Mouse (Mus musculus) kidney, adult 18-20 months (tissue): Measurements from ENCODE around the gene 2900092C05Rik.

Source experiments
- DNase-seq: peaks from one replicate; pipeline ENCODE4 v3.0.0; 2021

The 2900092C05Rik gene

DNA sequence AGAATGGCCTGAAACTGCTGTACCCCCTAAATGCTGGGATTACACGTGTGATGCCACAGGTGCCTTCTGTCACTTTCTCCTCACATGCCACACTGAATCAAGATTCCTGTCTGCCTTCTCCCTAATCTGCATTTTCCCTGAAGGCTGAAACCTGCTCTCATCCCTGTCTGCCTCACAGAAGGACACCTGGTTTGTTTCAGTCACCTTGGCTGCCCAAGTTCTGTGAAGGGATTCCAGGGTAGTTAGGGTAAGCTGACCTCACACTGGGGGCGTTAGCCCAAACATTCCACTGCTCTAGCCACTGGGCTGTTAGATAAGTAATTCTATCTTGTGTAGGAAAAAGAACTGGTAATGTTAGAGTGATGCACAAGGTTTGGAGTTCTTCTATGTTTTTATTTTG, at the start of gene 2900092C05Rik:
Gene 2900092C05Rik, plus strand, starts transcription at position 301 of the 400 bp plus-strand sequence.
- no peak for DNase-seq

DNA sequence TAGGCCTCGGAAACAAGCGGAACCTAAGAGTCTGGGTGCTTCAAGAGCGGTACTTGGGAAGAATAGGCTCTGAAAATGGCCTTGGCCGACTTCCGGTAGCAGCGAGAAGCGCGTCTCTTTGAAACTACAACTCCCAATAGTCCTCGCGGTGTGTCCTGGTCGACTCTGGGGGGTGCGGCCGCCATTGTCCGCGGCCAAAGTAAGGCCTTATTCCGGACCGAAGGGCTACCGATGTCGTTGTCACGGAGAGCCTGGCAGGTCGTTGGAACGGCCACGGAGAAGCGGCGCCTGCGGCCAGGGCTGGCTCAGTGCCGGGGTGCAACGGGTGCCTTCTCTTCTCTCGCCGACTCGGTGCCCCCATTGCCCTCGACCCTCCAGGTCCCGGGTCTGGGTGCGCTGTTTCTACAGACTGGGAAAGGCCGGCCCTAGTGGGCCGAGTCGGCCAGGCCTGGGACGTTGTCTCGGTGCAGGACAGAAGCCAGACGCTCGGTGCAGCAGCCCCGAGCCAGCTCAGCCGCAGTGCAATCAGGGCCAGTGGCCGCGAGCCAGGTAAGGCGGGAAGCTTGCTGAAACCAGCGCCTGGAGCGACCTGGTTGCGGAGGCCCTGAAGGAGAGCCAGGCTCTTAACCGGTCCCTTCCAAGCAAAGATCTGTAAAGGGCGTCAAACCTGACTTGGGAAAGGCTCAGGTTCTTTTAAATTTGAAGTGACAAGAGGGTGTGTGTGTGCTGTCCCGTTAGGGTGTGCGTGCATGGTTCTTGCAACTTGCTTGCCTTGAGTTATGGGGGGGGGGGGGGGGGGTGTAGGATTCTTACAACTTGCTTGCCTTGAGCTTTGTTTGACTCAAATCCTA, 33.9 kb upstream of the 2900092C05Rik start, which contains the start of gene Zfp606:
Gene Zfp606, plus strand, starts transcription at position 136 of the 851 bp plus-strand sequence.
- peak; percentile 87 for DNase-seq

DNA sequence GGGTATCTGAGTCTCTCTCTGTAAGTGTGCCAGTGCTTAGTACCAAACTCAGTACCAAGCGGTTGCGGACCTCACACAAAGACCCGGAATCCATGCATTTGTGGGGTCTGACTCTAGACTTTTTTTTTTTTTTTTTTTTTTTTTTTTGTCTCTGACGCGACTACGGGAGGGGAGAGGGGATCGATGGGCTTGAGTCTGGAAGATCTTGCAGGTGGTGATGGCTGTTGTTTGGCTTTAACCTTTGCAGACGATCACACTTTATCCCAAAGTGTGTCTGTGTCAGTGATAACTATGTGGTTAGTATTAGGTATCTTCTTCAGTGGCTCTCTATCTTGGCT, 33.3 kb upstream of the 2900092C05Rik start:
- DNase-seq: no peak

DNA sequence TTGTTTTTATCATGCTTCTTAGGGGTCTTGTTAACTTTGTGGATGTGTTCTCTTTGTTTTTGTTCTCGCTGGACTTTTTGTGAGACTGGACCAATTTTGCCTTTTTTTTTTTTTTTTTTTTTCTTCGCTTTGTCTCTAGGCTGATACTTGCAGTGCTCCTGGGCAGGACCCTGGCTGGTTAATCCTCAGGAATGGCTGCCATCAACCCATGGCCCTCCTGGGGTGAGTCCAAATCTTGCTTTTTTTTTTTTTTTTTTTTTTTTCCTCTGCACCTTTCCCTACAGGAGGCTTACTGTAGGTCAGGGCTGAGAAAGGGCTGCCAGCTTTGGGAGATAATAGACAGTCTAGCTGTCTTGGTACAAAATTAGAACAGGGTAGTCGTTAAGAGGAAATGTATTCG, 32.8 kb upstream of the 2900092C05Rik start:
- DNase-seq: no peak

DNA sequence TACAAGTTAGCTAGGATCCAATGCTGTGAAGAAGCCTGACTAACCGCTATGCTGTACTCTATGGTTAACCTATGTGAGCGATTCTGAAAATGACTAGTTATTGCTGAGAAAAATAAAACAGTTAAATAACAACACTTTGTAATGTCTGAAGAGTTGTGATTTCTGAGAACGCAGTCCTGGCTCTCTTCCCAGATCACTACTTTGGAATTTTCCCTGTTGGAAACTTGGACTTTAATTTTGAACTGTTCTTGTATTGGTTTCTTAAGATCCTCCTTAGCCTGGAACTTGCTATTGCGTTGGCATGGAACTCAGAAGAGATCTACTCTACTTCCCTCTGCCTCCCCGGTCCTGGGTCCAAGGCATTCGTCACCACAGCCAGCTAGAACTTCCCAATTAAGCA, 28.5 kb upstream of the 2900092C05Rik start:
- no peak for DNase-seq

DNA sequence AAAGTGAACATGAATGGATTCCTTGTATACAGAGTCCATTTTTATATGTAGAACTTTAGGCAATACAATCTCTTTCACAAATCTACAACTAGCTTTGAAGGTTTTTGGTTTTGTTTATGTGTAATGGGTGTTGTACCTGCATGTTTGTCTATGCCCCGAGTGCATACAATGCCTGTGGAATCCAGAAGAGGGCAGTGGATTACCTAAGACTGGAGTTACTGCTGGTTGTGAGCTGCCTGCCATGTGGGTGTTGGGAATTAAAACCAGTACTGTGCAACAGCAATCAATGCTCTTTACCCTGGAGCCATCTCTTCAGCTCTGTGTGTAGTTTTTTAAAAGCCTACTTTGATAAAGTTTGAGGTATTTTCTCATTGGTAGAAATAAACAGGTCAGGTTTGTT, 26.4 kb upstream of the 2900092C05Rik start:
- no peak for DNase-seq

DNA sequence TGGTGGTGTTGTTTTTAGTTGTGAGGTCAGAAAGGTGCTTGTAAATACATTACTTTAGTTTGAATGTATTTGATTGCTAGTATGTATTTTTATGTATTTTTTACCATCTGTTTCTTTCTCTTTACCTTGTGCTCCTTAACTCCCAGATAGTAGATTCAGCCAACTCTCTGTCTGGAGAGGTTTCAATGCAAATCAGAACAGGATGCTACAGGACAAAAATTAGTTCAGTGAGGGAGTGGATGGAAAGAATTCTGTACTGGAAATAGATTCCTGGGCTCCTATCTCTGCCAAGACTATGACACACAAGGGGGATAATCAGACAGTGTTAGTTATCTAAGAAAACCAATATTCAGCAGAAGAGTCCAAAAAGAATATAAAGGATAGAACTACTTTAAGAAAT, 25.6 kb upstream of the 2900092C05Rik start:
- no peak for DNase-seq

DNA sequence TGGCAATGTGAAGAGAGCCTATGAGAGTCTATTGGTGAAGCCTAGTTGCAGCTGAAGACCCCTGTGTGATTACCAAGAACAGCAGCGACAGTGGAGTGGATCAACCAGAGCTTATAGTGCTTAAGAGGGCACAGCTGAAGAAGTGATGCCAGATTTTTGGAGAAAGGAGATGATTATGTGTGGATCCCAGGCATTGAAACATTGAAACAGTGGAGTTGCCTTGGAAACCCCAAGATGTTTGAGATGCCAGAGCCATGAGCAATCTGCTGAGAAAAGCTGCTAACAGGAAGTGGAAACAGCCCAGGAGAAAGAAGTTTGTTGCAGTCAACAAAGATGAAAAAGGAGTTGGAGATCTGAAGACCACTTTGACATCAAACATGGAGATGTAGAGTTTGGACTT, 1.4 kb upstream of the 2900092C05Rik start:
- no peak for DNase-seq
